Mouse (Mus musculus) embryo, embryonic 11 days (tissue): ENCODE measurements around the gene Cracr2b.

Experiments
- DNase-seq: peaks from one replicate; pipeline ENCODE4 v3.0.0-alpha.2; 2015

Gene Cracr2b

DNA sequence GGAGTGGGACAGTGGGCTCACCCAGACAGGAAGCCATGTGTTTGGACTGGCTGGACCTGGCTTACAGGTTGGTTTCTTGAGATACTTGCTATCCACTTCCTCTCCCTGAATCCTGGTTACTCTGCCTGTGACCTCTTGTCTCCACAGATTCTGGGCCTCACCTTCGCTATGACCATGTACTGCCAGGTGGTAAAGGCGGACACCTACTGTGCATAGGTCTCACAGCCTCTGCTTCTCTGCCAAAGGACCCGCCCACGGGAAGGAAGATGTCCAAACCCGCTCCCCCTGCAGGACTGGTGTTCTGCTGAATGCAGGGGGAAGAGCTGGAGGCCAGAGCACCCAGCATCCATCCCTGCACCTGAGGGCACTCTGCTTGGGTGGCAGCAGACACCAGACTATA, 31.8 kb downstream of the Cracr2b start:
- no peak for DNase-seq

- DNase-seq: no peak
Measured at GRCm38 (mm10) chr7:141493729-141494128, 32.8 kb downstream of the Cracr2b start.

DNA sequence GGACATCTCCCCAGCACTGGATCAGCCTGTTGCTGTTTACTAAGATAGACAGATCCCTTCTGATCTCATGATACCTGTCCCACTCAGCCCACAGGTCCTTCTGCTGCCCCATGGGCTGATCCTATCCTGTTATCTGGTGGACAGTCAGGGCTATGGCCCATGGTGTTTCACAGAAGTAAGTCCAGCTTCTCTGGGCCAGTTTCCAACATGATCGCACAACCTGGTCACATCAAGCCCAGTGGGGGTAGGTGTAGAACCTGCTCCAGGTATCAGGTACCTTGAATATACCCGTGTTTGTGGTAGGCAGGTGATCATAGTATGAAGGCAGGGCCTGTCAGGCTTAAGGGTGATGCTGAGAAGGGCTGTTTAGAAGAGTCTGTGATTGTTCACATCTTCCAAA, 34.5 kb downstream of the Cracr2b start:
- DNase-seq: no peak

DNA sequence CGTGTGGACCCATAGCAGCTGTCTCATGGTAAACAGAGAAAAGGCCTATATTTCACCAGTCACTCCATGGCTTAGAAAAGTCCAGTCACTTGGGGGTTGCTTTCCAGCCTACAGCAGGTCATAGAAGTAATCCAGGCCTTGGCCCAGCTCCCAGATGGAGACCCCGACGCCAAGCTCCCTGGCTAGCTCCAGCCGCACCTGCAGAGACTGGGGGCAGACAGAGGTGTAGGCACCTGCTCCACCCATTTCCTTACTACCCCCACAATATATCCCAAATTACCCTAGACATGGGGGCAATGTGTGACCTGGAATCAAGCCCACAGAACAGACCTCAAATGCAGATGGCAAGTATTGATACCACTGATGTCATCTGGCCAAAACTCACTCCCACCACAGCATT, 35.0 kb downstream of the Cracr2b start:
- no peak for DNase-seq

DNA sequence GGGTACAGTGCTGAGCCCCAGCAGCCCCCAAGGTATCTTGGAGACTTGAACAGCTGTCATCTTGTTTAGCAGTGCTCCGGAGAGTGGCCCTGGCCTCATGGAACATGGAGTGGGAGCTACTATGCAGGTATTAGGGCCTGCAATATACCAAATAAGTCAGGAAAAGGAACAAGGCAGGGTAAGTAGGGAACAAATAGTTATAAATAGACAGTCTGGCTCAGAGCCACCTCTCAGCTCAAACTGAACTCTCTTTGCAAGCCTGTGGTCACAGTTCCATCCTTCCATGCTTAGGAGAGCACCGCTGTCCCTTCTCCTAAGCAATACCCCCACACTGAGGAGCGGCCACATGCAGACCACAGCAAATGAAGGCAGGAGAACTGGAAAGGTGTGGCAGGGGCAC, 36.7 kb downstream of the Cracr2b start:
- DNase-seq: no peak

DNA sequence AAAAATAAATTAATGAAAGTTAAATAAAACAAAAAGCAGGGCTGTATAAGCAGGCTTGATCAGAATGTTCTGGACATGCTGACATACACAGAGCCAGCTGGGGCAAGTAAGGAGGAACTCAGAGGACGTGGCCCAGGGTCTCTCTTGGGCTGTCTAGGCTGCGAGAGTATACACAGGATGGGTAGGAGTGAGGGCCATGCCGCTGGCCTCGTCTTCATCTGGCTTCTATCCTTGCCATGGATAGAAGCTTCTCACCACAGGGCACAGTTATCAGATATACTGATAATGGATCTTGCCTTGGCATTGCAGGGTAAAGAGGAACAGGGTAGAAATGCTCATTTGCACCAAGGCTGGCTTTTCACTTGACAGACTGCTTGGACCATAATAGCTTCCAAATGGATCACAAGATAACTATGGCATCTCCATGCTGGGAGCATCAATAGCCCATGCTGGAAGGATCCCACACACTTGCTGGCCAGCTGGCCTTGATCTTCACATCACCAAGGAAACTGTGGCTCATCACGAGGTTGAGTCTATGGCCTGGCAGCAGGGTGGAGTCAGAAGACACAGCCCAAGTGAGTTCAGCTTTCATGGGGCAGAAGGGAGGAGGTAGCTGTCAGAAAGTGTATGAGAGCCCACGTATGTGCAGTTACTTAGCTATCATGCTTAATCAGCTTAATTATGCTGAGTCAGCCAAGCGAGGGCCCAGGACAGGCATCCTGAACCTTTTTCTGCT, 41.1 kb downstream of the Cracr2b start:
- no peak for DNase-seq

GRCm38 (mm10) chr7:141502556-141502905, 41.6 kb downstream of the Cracr2b start:
- DNase-seq: no peak

- DNase-seq: no peak
Measured at GRCm38 (mm10) chr7:141506278-141506677, 45.4 kb downstream of the Cracr2b start.

- DNase-seq: no peak
Measured at GRCm38 (mm10) chr7:141508160-141508559, 47.3 kb downstream of the Cracr2b start.

DNA sequence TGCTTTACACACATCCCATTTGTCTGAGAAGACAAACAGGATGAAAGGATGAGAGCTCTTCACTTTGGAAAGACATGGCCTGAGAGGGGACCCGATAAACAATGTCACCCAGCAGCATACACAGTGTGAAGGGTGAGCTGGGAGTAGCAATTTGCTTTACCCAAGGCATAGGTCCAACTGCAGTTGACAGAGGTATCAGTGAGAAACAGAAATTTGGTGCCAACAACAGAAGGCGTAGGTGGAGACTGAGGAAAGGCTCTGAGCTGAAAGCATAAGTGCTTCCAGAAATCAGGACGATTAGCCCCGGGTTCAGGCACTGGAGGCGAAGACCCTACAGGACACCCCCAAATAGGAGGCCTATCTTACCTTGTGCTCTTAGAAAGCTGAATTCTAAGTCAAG, 49.3 kb downstream of the Cracr2b start:
- DNase-seq: no peak

- no peak for DNase-seq
Measured at GRCm38 (mm10) chr7:141510681-141511191, 49.8 kb downstream of the Cracr2b start.
